Mouse (Mus musculus): Measurements from ENCODE around the gene Sec62.
"Not testable (repeated sequence)": the region's sequence is repeated elsewhere in the genome, so short reads cannot be mapped to it uniquely, and the experiment has no call there.

Gene Sec62

DNA sequence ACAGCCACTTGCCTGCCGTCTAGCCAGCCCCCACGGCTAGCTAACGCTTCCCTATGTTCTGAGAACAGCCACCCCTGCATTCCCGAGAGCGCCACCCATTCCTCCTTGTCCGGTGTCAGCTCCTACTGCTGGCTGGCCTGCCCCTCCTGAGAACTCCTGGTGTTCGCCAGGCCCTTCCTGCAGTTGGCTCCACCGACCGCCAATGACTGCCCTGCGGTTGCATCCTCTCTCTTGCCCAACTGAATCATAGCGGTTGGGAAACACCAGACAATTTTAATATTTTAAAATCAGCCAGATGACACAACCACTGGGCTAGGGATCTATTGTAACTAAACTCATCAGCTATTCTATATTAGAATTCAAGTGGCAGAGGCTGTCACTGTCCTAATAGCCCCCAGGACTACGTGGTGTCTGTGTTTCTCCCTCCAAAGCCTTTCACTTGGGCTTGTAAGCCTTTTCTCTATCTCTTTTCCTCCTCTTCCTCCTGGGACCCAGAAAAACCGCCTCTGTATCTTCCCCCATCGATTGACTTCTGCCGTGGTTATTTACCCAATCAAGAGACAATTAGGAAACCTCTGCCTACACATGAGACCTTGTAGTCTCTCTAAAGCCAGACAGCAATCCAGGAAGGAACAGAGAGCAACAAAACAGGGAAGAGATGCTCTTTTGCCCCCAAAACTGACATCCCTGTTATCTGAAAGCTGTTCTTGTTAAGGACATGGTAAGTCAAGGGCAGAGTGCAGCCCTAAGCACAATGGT, 39.4 kb downstream of the Sec62 start:
- intact Hi-C loops (cut with DNase I) = no loop called here

DNA sequence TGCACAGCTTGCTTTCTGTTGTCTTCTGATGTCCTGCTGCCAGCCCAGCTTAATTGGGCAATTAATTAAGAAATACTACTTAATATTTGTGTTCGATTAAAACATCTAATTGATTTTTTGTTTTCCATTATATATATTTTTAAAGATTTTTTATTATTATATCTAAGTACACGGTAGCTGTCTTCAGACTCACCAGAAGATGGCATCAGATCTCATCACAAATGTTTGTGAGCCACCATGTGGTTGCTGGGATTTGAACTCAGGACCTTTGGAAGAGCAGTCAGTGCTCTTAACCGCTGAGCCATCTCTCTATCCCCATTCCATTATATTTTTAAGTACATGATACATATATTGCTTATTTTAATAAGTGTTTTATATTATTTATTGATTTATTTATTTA, 40.6 kb downstream of the Sec62 start:
- intact Hi-C loops (cut with DNase I) = no loop called here

DNA sequence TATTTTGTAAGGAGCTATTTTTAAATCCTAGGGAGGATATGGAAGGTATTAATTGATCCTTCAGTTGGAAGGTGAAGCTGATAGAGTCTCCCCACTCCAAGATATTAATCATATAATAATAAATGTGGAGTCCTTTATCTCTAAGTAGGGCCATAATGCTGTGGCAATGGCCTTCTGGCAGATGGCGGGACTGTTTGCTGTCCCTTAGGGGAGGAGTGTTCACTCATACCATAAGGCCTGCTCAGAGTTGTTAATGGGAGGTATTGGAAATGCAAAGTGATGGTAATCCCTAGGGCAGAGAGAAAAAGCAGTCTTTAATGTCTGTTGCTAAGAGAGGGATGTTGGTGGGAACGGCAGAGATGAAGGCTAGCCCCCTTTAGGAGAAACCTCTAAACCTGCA, 53.1 kb downstream of the Sec62 start:
- intact Hi-C loops (cut with DNase I) = no loop called here

DNA sequence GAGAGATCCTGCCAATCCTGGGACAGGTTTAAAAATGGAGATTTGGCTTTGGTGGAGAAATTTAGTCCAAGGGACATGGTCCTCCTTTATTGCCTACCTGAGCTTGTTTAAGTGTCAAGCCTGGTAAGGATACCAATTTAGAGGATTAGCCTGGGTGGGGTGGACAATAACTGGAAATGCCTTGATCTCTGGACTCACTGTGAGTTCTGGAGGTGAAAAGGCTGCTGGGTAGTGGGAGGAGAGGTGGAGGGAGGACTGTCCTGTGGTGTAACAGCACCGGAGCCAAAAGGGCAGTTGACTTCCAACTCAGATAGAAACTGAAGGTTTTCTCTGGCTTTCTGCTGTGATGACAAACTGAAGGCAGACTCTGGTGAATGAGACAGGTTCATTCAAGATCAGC, 54.7 kb downstream of the Sec62 start:
- intact Hi-C loops (cut with DNase I) = no loop called here

DNA sequence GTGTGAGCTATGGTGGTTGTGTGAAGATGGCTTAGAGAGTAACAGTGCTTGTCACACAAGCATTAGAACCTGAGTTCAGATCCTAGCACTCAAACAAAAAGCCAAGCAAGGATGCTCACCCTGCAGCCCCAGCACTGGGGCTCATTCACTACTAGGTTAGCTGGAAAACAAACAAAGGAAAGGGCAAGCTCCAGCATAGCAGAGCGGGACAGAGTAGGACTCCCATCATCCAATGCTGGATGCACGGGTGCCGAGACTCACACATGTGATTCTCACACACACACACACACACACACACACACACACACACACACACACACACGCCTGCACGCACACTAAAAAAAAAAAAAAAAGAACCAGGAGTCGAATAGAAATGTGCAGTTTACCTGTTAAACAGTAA, 58.7 kb downstream of the Sec62 start:
- intact Hi-C loops (cut with DNase I) = no loop called here

DNA sequence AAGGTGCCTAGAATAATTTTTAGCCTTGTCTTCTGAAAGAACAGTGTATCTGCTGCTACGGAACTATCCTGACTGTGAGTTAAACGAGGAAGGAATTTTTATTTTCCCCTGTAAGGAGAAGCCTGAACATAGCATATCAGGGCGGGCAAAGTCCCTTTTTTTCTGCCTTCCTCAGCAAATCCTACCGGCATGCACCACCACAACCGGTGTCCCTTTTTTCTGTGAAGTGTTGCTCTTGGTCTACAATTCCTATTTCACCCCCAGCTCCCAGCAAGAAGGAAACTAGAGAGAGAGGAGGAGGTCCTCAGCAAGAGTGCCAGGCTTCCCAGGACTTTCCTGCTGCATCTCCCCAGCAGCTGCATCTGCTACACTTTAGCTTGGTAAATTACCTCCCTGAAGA, 60.9 kb downstream of the Sec62 start:
- intact Hi-C loops (cut with DNase I) = no loop called here

DNA sequence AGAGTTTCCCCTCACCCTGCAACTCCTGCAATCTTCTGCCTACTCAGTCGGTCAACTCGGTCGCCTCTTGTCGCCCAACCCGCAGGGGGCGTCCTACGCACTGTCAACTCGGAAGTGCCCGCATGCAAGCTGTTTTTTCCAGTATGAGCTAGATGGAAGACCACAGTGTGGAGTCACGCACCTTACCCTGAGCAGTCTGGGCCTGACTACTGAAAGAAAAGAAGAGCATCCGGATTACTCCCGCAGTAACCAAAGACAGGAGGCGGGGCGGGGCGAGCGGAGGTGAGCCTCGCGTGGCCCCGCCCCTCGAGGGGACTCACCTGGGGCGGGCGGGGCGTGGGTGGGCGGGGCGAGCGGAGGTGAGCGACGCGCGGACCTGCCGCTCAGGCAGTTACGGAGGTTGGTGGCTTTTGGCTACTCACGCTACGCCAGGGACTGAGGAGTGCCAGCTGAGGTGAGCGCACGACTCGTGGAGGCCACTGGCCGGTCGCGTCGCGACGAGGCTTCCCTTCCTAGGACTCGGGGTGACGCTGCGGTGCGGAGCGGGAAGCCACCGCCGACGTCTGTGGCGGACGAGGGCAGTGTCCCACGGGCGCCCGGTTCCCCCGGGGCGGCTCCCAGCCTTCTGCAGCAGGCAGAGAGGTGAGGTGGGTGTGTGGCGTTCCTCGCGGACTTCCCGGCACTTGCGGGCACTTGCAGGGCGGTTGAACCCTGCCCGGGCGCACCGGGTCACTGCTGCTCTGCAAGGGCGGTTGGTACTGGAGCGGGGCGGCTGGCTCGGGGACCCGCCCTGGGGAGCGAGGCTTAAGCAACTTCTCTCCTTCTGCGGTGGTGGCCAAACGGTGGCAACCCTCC, 63.2 kb downstream of the Sec62 start, which contains the start of gene Gpr160:
Gene Gpr160, plus strand, starts transcription at position 347 of the 855 bp plus-strand sequence.
- intact Hi-C loops (cut with DNase I) = no loop called here

DNA sequence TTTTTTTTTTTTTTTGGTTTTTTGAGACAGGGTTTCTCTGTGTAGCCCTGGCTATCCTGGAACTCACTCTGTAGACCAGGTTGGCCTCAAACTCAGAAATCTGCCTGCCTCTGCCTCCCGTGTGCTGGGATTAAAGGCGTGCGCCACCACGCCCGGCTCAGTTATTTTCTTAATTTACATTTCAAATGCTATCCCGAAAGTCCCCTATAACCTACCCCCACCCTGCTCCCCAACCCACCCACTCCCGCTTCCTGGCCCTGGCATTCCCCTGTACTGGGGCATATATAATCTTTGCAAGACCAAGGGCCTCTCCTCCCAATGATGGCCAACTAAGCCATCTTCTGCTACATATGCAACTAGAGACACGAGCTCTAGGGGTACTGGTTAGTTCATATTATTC, 66.9 kb downstream of the Sec62 start:
- intact Hi-C loops (cut with DNase I) = not testable (repeated sequence)

DNA sequence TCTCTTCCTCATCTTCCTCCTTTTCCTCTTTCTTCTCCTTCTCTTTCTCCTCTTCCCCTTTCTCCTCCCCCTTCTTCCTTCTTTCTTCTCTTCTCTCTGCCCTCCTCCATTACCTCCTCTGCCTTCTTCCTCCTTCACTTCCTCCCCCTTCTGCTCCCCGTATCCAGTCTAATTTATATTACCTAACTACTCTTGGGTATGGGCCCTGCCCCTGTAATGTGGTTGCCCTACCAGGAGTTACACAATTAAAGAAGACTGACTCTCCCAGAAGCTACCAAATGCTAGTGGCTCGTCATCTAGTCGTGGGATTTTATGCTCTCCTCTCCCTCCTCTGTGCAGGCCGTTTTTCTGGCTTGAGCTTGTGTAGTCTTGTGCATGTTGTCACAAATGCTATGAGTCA, 68.0 kb downstream of the Sec62 start:
- intact Hi-C loops (cut with DNase I) = no loop called here

DNA sequence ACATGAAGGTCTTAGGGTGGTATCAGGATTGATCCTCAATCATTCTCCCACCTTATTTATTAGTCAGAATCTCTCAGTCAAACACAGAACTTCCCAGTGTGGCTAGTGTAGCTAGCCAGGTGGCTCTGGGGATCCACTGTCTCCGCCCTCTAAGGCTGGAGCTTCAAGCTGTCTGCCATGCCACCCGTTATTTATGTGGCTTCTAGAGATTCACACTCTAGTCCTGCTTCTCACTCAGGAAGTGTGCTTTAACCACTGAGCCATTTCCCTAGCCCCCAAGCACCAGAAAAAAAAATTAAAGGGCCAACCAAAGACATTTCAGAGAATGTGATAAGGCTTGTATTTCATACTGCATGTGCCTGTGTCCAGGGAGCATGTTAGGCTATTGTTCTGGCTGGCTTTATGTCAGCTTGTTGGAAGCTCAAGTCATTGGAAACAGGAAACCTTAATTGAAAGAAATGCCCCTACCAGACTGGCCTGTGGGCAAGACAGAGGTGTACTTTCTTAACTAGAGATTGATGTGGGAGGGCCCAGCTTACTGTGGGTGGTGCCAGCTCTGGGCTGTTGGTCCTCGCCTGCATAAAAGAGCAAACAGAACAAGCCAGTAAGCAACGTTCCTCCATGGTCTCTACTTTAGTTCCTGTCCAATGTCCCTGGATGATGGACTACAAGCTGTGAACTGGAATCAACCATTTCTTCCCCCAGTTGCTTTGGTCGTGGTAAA, 71.2 kb downstream of the Sec62 start:
- intact Hi-C loops (cut with DNase I) = no loop called here

DNA sequence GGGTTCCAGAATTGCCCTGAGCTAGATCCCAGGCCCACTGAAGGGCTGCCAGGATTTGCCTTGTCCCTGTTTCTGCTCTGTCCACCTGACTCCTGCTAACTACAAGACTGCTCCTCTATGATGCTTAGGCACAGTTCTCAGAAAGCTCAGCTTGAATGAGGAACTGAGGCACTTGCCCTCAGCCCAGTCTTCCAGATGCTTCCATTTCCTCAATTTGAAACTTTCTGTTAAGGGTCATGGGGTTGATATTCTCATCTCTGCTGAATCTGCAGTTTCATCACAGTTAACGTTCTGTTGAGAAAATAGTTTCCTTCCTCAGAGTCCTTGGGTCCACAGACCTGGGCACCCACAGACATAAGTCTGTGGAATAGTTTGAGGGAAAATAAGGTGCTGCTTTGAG, 72.0 kb downstream of the Sec62 start:
- intact Hi-C loops (cut with DNase I) = no loop called here

DNA sequence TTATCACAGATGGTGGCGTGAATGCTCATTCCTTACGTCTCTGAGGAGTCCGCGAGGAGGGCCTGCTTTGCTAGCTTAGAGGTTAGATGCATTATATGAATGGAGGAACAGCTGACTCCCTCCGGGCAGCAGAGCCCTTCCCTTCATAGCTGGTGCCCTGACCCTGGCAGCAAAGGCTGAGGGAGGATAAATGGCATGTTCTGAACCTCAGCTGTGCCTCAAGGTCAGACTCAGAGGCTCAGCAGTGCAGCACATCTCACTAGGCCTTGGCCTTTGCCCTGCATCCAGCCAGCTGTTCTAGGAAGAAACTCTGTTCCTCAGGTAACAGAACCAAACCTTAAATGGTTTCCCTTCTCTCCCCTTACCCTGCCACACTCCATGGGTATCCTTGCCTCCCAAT, 75.5 kb downstream of the Sec62 start:
- intact Hi-C loops (cut with DNase I) = no loop called here

DNA sequence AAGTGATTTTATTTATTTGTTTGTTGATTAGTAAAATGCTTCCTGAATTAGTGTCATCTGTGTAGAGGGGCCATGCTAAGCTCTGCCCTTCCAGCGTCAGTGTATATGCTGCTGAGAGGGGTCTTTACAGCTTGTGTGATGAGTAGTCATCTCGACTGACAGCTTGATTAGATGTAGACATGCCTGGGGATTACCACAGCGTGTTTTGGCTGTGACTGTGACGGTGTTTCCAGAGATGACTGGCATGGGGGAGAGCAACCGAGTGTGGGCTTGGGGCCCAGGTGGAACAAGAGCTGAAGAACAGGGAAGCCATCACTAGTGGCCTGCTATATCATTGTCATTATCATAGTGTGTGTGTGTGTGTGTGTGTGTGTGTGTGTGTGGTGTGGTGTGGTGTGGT, 76.0 kb downstream of the Sec62 start:
- intact Hi-C loops (cut with DNase I) = no loop called here

DNA sequence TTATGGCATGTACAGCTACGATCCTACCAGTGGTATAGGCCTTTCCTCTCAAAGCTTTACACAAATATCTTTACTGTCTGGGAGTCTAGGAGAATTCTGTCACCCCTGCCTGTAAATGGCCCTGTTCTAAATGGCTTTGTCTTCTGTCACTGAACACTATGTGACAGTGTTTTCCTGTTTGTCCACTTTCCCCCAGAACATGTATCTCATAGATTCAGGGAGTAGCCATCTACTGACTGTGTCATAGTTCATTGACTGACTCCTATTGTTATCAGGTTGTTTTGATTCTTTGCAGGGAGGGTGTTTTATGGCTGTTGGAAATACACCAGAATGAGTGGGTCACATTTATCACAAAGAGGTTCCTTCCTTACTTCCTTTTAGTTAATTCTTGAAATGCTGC, 77.3 kb downstream of the Sec62 start:
- intact Hi-C loops (cut with DNase I) = no loop called here

All from adrenal gland (tissue).